ENCODE assay signal across 18 mouse cellular contexts in genomic region chr14:79890682-79891081, GRCm38 (mm10).
DNase-seq lines count a peak whose midpoint lies in the region; ATAC-seq and TF ChIP-seq lines count a peak whose summit lies in the region.
"Had no signal": no experiment of that assay in that cellular context is flagged by ENCODE, and none has a peak within 500 bp of the region (broad histone marks: within the 10 kb centered on the region; RNA-seq: fewer than 3 reads in every experiment).

No protein-coding gene starts in this region.

- H3K9ac ChIP-seq in forebrain, embryonic 13.5 days = no peak overlapping the region
- H3K9ac ChIP-seq in limb, embryonic 14.5 days (ENCODE audit: low read depth, low read length, severe bottlenecking) = no peak overlapping the region
- H3K9ac ChIP-seq: embryonic facial prominence, embryonic 12.5 days; neural tube, embryonic 12.5 days; stomach, embryonic 15.5 days had no signal

- H3K36me3 ChIP-seq in forebrain, embryonic 13.5 days (ENCODE audit: poor library complexity, severe bottlenecking) = no peaks in the 10 kb centered on the region
- no peaks in the 10 kb centered on the region for H3K36me3 ChIP-seq in forebrain, embryonic 10.5 days (replicated peaks)
- H3K36me3 ChIP-seq in kidney, adult 2 months (ENCODE audit: control insufficient read depth, insufficient read depth, low read length) = no peaks in the 10 kb centered on the region
- no peaks in the 10 kb centered on the region for H3K36me3 ChIP-seq in limb, embryonic 14.5 days (ENCODE audit: control insufficient read depth, insufficient read depth, low read length)
- H3K36me3 ChIP-seq in limb, embryonic 10.5 days = no peaks in the 10 kb centered on the region
- H3K36me3 ChIP-seq: embryonic facial prominence, embryonic 12.5 days; neural tube, embryonic 12.5 days; stomach, embryonic 15.5 days had no signal

- peaks cover 8% of the 10 kb centered on the region; the same call in 1 of the 2 replicates for H3K4me1 ChIP-seq in forebrain, embryonic 13.5 days
- peaks cover 6% of the 10 kb centered on the region; the same call in 1 of the 2 replicates for H3K4me1 ChIP-seq in forebrain, embryonic 10.5 days
- H3K4me1 ChIP-seq in kidney, adult 2 months (ENCODE audit: control insufficient read depth, insufficient read depth, low read length) = peaks cover 4% of the 10 kb centered on the region; the same call in 1 of the 2 replicates
- no peaks in the 10 kb centered on the region for H3K4me1 ChIP-seq in limb, embryonic 14.5 days (ENCODE audit: control insufficient read depth, insufficient read depth, low read length)
- no peaks in the 10 kb centered on the region for H3K4me1 ChIP-seq in limb, embryonic 10.5 days
- H3K4me1 ChIP-seq: embryonic facial prominence, embryonic 12.5 days; neural tube, embryonic 12.5 days; stomach, embryonic 15.5 days had no signal

- H3K4me2 ChIP-seq in forebrain, embryonic 13.5 days = no peak overlapping the region
- no peak overlapping the region for H3K4me2 ChIP-seq in limb, embryonic 14.5 days (replicated peaks; ENCODE audit: low read depth, low read length, severe bottlenecking)
- H3K4me2 ChIP-seq: embryonic facial prominence, embryonic 12.5 days; heart, embryonic 11.5 days; neural tube, embryonic 12.5 days; stomach, embryonic 15.5 days had no signal

- no peak overlapping the region for H3K4me3 ChIP-seq in forebrain, embryonic 13.5 days
- H3K4me3 ChIP-seq in forebrain, embryonic 10.5 days = no peak overlapping the region
- H3K4me3 ChIP-seq in kidney, adult 2 months (ENCODE audit: insufficient read depth, low read depth, low read length) = peak overlapping the region; percentile 46
- no peak overlapping the region for H3K4me3 ChIP-seq in limb, embryonic 14.5 days (replicated peaks; ENCODE audit: low read length)
- H3K4me3 ChIP-seq in limb, embryonic 10.5 days = no peak overlapping the region
- H3K4me3 ChIP-seq: embryonic facial prominence, embryonic 12.5 days; neural tube, embryonic 12.5 days; stomach, embryonic 15.5 days had no signal

- no peak for TF ChIP-seq POLR2A in kidney, adult 2 months (IDR thresholded peaks at IDR 0.05; ENCODE audit: low read depth, low read length)
- no peak for TF ChIP-seq POLR2A in limb, embryonic 14.5 days (IDR thresholded peaks at IDR 0.05; ENCODE audit: borderline replicate concordance, extremely low read depth, insufficient read depth, insufficient read length)

- WGBS in forebrain, embryonic 13.5 days = 68% methylated on average over 2 of the region's 2 CpGs
- 90% methylated on average over 2 of the region's 2 CpGs for WGBS in forebrain, embryonic 10.5 days
- 28% methylated on average over 2 of the region's 2 CpGs for WGBS in kidney, adult 2 months
- 74% methylated on average over 2 of the region's 2 CpGs for WGBS in limb, embryonic 14.5 days
- 86% methylated on average over 2 of the region's 2 CpGs for WGBS in limb, embryonic 10.5 days

- no peak for DNase-seq in forebrain, embryonic 10.5 days (ENCODE audit: extremely low spot score, low spot score)
- DNase-seq in kidney, adult 2 months = peak; percentile 75
- DNase-seq in kidney, adult 18-20 months = no peak
- peak; percentile 32 for DNase-seq in limb, embryonic 14.5 days (ENCODE audit: low spot score)
- DNase-seq in limb, embryonic 10.5 days (ENCODE audit: low spot score) = no peak
- peak; percentile 18 for DNase-seq in layer of hippocampus, adult 9-11 months
- no peak for DNase-seq in right cerebral cortex, postnatal 25 days
- DNase-seq: adrenal gland, postnatal 10 days; heart, postnatal 14 days; liver; lung, adult 18-20 months; spleen, adult 18-20 months; thymus, adult 2 months had no signal

- H3K9me3 ChIP-seq in forebrain, embryonic 13.5 days (replicated peaks) = no peaks in the 10 kb centered on the region
- H3K9me3 ChIP-seq in forebrain, embryonic 10.5 days = no peaks in the 10 kb centered on the region
- H3K9me3 ChIP-seq in limb, embryonic 14.5 days (ENCODE audit: control insufficient read depth, low read length) = no peaks in the 10 kb centered on the region
- H3K9me3 ChIP-seq in limb, embryonic 10.5 days (replicated peaks) = no peaks in the 10 kb centered on the region
- H3K9me3 ChIP-seq: embryonic facial prominence, embryonic 12.5 days; neural tube, embryonic 12.5 days; stomach, embryonic 15.5 days had no signal

- no peaks in the 10 kb centered on the region for H3K27me3 ChIP-seq in forebrain, embryonic 13.5 days
- H3K27me3 ChIP-seq in forebrain, embryonic 10.5 days (ENCODE audit: poor library complexity, severe bottlenecking) = peaks cover 4% of the 10 kb centered on the region; the same call in 1 of the 2 replicates
- H3K27me3 ChIP-seq in kidney, adult 2 months (replicated peaks; ENCODE audit: control insufficient read depth, insufficient read depth, low read length) = no peaks in the 10 kb centered on the region
- no peaks in the 10 kb centered on the region for H3K27me3 ChIP-seq in limb, embryonic 14.5 days (ENCODE audit: control insufficient read depth, insufficient read depth, low read length)
- H3K27me3 ChIP-seq in limb, embryonic 10.5 days (ENCODE audit: low read depth, poor library complexity, severe bottlenecking) = no peaks in the 10 kb centered on the region
- H3K27me3 ChIP-seq: embryonic facial prominence, embryonic 12.5 days; stomach, embryonic 15.5 days had no signal

- no peak overlapping the region for H3K27ac ChIP-seq in forebrain, embryonic 13.5 days
- no peak overlapping the region for H3K27ac ChIP-seq in forebrain, embryonic 10.5 days
- H3K27ac ChIP-seq in kidney, adult 2 months (ENCODE audit: insufficient read depth, low read depth, low read length) = peak overlapping the region; percentile 68
- H3K27ac ChIP-seq in limb, embryonic 14.5 days (replicated peaks; ENCODE audit: low read depth, low read length) = no peak overlapping the region
- H3K27ac ChIP-seq in limb, embryonic 10.5 days = no peak overlapping the region
- H3K27ac ChIP-seq: embryonic facial prominence, embryonic 12.5 days; neural tube, embryonic 12.5 days; stomach, embryonic 15.5 days had no signal

- ATAC-seq in forebrain, embryonic 13.5 days = peak; percentile 30; the same call in 1 of the 2 replicates
- ATAC-seq in limb, embryonic 14.5 days (ENCODE audit: low FRiP score, low read depth) = no peak

- no peak for TF ChIP-seq CTCF in kidney, adult 2 months (conservative IDR thresholded peaks at IDR 0.05; ENCODE audit: insufficient read depth, insufficient read length, low read depth, low read length)

Comparison
In these comparisons a context has a peak if more than half of its experiments do, and no peak if none do; other contexts are left out.
1. DNase-seq: peak in kidney, adult 2 months (single experiment), limb, embryonic 14.5 days (single experiment) and layer of hippocampus, adult 9-11 months (single experiment); none in forebrain, embryonic 10.5 days (single experiment), kidney, adult 18-20 months (single experiment), limb, embryonic 10.5 days (single experiment) and right cerebral cortex, postnatal 25 days (single experiment).